Mouse (Mus musculus) midbrain, embryonic 13.5 days (tissue): ENCODE results near the gene Myo1d. TPM values are rescaled to one million over a fixed set of nuclear protein-coding genes. Genes with fewer than 3 reads are reported as not detected.
A peak's percentile ranks its signal among the peaks of the same experiment; 100 is the strongest.

Source experiments
- ATAC-seq: fragments of 200-750 bp; cut with Nextera tagmentation; 2 replicates; pipeline ENCODE4 v1.8.0; 2017; ENCODE audit warnings: mild to moderate bottlenecking, moderate TSS enrichment, moderate library complexity
- H3K27ac ChIP-seq: fragments of 300-500 bp; sonication (generic); 2 replicates; pipeline ENCODE4 v1.5.1; 2015; ENCODE audit warnings: inconsistent platforms, mild to moderate bottlenecking, moderate library complexity
- H3K27me3 ChIP-seq: fragments of 300-500 bp; sonication (generic); 2 replicates; pipeline ENCODE4 v1.6.1; 2015; ENCODE audit warnings: mild to moderate bottlenecking, inconsistent platforms
- H3K36me3 ChIP-seq: fragments of 300-500 bp; sonication (generic); 2 replicates; pipeline ENCODE4 v1.6.1; 2015; ENCODE audit warnings: mild to moderate bottlenecking, inconsistent platforms
- H3K4me1 ChIP-seq: fragments of 300-500 bp; sonication (generic); replicated peaks from 2 replicates; pipeline ENCODE4 v1.6.1; 2015; ENCODE audit warnings: inconsistent platforms
- H3K4me2 ChIP-seq: fragments of 300-500 bp; sonication (generic); replicated peaks from 2 replicates; pipeline ENCODE4 v1.6.1; 2015; ENCODE audit warnings: moderate library complexity, mild to moderate bottlenecking, inconsistent platforms
- H3K4me3 ChIP-seq: fragments of 300-500 bp; sonication (generic); replicated peaks from 2 replicates; pipeline ENCODE4 v1.5.1; 2015; ENCODE audit warnings: mild to moderate bottlenecking, inconsistent platforms
- H3K9ac ChIP-seq: fragments of 300-500 bp; sonication (generic); replicated peaks from 2 replicates; pipeline ENCODE4 v1.6.1; 2015; ENCODE audit warnings: mild to moderate bottlenecking, inconsistent platforms
- H3K9me3 ChIP-seq: fragments of 300-500 bp; sonication (generic); 2 replicates; pipeline ENCODE4 v1.6.1; 2016; ENCODE audit warnings: mild to moderate bottlenecking, inconsistent platforms
- WGBS: fragments of 180-500 bp; shearing (Covaris S2); methylation state at CpG from one replicate; pipeline ENCODE4 v1.1.7; 2015; 5-methylcytosine and 5-hydroxymethylcytosine counted together
- polyA plus RNA-seq: library from polyadenylated mRNA; unstranded; fragments of >200 nt; fragmentation: Nextera tagmentation; extraction: Ambion mirVana; gene quantifications from 2 replicates; pipeline ENCODE4 v1.2.1, GENCODE M21; 2015

Gene Myo1d
- polyA plus RNA-seq, 1 experiment from 2014 or later: 2.1 TPM

GRCm38 (mm10) chr11:80799979-80800378 lies 20.2 kb upstream of the Myo1d start:
- WGBS: 43% methylated on average over 3 of the region's 3 CpGs

DNA sequence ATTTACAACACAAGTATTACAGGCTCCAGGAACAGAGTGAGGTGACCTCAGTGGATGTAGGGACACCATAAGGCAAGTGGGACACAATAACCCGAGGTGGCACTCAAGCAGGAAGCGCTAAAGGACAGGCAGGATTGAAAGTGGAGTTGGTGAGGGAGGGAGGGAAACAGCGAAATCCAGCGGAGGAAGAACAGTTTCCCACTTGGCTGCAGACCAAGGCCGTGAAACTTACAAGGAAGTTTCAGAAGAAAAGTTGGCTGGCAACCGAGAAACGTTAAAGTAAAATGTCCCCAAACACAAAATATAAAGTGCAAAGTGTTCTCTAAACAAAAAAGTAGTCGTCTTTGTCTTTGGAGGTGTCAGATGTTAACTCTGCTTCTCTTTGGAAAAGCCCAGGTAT lies 15.6 kb upstream of the Myo1d start:
- Histone ChIP-seq H3K4me1 (no peaks in the 10 kb centered on the region), H3K4me2 (no peak overlapping the region), H3K36me3 (no peaks in the 10 kb centered on the region), H3K27ac (no peak overlapping the region), H3K4me3 (no peak overlapping the region), H3K9me3 (no peaks in the 10 kb centered on the region), H3K9ac (no peak overlapping the region), H3K27me3 (no peaks in the 10 kb centered on the region)
- no peak for ATAC-seq
- 82% methylated on average over 8 of the region's 8 CpGs for WGBS

More at GRCm38 (mm10) chr11:80799979-80800378, 20.2 kb upstream of the Myo1d start:
- no peak overlapping the region for H3K4me2 ChIP-seq
- H3K27me3 ChIP-seq: no peaks in the 10 kb centered on the region
- H3K4me3 ChIP-seq: no peak overlapping the region
- no peaks in the 10 kb centered on the region for H3K4me1 ChIP-seq
- ATAC-seq: no peak
- no peak overlapping the region for H3K9ac ChIP-seq
- H3K27ac ChIP-seq: no peak overlapping the region
- no peaks in the 10 kb centered on the region for H3K36me3 ChIP-seq
- no peaks in the 10 kb centered on the region for H3K9me3 ChIP-seq

DNA sequence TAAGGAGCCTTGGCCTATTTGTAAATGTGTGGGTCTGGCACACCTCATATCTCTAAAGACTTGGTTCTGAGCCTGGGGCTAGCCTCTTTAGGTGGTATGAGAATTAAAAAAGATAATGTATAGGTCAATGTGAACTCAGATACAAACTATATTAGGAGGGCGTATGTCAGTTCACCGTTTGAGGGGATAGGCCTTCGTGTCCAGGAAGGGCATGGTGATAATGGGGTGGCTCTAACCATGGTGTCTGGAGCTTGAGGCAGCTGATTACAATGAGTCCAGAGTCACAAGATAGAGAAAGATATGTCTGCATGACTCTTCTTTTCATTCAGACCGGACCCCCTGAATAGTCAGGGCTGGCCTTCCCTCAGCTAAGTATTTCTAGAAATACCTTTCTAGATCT lies 14.5 kb upstream of the Myo1d start:
- Histone ChIP-seq H3K4me3 (no peak overlapping the region), H3K4me2 (no peak overlapping the region), H3K27me3 (no peaks in the 10 kb centered on the region), H3K9ac (no peak overlapping the region), H3K4me1 (no peaks in the 10 kb centered on the region), H3K9me3 (no peaks in the 10 kb centered on the region), H3K36me3 (no peaks in the 10 kb centered on the region), H3K27ac (no peak overlapping the region)
- 87% methylated on average over 4 of the region's 4 CpGs for WGBS
- no peak for ATAC-seq

GRCm38 (mm10) chr11:80793386-80793785 lies 13.6 kb upstream of the Myo1d start:
- 89% methylated on average over 4 of the region's 4 CpGs for WGBS
- no peak overlapping the region for H3K27ac ChIP-seq
- no peaks in the 10 kb centered on the region for H3K4me1 ChIP-seq
- H3K36me3 ChIP-seq: no peaks in the 10 kb centered on the region
- H3K9ac ChIP-seq: no peak overlapping the region
- H3K27me3 ChIP-seq: no peaks in the 10 kb centered on the region
- H3K9me3 ChIP-seq: no peaks in the 10 kb centered on the region
- no peak overlapping the region for H3K4me2 ChIP-seq
- no peak overlapping the region for H3K4me3 ChIP-seq
- no peak for ATAC-seq

DNA sequence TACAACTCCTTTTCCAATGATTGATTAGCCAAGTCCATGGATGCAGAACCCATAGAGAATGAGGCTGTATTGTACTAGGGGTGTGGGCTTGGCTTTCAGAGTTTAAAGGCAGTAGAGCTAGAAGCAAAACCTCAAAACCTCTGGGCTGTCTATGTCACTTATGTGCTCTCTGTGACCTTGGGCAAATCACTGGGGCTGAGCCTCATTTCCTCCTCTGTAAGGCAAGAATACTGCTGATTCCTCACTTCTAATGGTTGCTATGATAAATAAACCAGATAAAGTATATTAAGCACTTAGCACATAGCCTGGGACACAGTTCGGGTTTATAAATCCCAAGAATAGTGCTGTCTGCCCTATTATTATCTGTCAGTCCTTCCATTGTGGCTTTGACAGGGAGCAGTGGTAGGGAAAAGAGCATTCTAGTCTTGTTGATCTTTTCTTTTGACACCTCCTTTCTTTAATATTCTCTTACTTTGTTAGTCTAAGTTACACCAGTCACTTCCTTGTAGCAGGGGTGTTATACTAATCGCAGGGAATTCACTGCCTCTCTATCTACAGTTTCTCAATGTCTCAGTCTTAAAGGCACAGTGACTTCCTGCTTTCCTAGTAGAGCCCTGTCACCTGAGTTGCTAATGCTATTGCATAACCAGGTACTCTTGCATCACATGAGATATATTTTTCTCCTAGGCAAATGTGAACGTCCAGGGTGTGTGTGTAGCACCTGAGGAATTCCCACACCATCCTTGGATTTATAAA lies 12.0 kb upstream of the Myo1d start:
- H3K9me3 ChIP-seq: no peaks in the 10 kb centered on the region
- ATAC-seq: no peak
- H3K4me1 ChIP-seq: no peaks in the 10 kb centered on the region
- H3K27me3 ChIP-seq: no peaks in the 10 kb centered on the region
- no peak overlapping the region for H3K27ac ChIP-seq
- 80% methylated on average over 3 of the region's 3 CpGs for WGBS
- no peak overlapping the region for H3K9ac ChIP-seq
- no peak overlapping the region for H3K4me3 ChIP-seq
- H3K4me2 ChIP-seq: no peak overlapping the region
- H3K36me3 ChIP-seq: no peaks in the 10 kb centered on the region

- 62% methylated on average over 3 of the region's 3 CpGs for WGBS
- Histone ChIP-seq H3K36me3 (no peaks in the 10 kb centered on the region), H3K4me3 (no peak overlapping the region), H3K9ac (no peak overlapping the region), H3K27me3 (no peaks in the 10 kb centered on the region), H3K4me2 (no peak overlapping the region), H3K9me3 (no peaks in the 10 kb centered on the region), H3K4me1 (no peaks in the 10 kb centered on the region), H3K27ac (no peak overlapping the region)
- ATAC-seq: no peak
Measured at GRCm38 (mm10) chr11:80790413-80790812, 10.6 kb upstream of the Myo1d start.

DNA sequence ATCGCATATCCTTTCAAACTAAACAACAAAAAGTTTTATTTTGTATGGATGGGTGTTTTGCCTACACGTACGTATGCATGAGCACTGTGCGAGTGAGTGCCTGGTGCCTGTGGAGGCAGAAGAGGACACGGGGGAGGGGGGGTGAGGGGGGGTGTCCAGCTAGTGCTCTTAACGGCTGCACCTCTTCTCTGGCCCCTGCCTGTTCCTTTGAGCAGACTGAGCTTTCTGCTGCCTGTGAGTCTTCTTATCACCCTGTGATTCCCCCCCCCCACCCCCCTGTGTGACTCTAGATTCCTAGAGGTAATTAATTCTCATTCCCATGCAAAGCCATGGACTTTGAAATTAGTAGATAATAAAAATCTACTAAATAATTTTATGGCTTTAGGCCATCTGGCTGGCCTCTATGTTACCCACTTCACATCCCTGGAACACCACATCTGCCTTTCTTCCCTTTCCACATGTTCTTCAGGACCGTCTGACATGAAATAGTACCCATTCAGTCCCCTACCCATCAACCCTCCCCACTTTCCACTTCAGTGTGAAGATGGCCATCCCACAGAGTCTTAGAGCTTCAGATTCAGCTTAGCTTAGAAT lies 9.9 kb upstream of the Myo1d start:
- H3K27ac ChIP-seq: no peak overlapping the region
- no peak overlapping the region for H3K4me3 ChIP-seq
- H3K4me2 ChIP-seq: no peak overlapping the region
- no peaks in the 10 kb centered on the region for H3K36me3 ChIP-seq
- H3K9me3 ChIP-seq: no peaks in the 10 kb centered on the region
- no peaks in the 10 kb centered on the region for H3K4me1 ChIP-seq
- no peaks in the 10 kb centered on the region for H3K27me3 ChIP-seq
- no peak overlapping the region for H3K9ac ChIP-seq
- no peak for ATAC-seq
- WGBS: 69% methylated on average over 7 of the region's 7 CpGs

GRCm38 (mm10) chr11:80785672-80786071 lies 5.8 kb upstream of the Myo1d start:
- ATAC-seq: no peak
- H3K27me3 ChIP-seq: no peaks in the 10 kb centered on the region
- H3K27ac ChIP-seq: no peak overlapping the region
- no peaks in the 10 kb centered on the region for H3K4me1 ChIP-seq
- H3K4me3 ChIP-seq: no peak overlapping the region
- H3K9ac ChIP-seq: no peak overlapping the region
- H3K4me2 ChIP-seq: no peak overlapping the region
- H3K9me3 ChIP-seq: no peaks in the 10 kb centered on the region
- 88% methylated on average over 5 of the region's 5 CpGs for WGBS
- no peaks in the 10 kb centered on the region for H3K36me3 ChIP-seq

DNA sequence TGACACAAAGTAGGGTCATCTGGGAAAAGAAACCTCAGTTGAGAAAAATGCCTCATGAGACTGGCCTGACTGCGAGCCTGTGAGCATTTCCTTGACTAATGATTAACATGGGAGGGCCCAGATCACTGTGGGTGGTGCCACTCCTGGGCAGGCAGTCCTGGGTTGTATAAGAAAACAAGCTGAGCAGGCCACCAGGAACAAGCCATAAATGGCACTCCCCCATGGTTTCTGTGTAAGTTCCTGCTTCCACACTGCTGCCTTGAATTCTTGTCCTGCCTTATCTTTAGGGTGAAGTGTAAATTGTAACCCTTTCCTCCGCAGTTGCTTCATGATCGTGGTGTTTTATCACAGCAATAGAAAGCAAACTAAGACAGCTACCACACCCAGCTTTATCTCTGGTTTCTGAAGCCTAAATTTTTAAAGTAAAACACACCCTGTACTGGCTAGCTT lies 4.5 kb upstream of the Myo1d start:
- H3K9me3 ChIP-seq: no peaks in the 10 kb centered on the region
- 73% methylated on average over 3 of the region's 3 CpGs for WGBS

GRCm38 (mm10) chr11:80783460-80783859 lies 3.6 kb upstream of the Myo1d start:
- Histone ChIP-seq H3K36me3 (no peaks in the 10 kb centered on the region), H3K4me1 (peaks cover 6% of the 10 kb centered on the region), H3K9me3 (no peaks in the 10 kb centered on the region), H3K27me3 (peaks cover 8% of the 10 kb centered on the region), H3K27ac (no peak overlapping the region), H3K4me2 (no peak overlapping the region), H3K9ac (no peak overlapping the region), H3K4me3 (no peak overlapping the region)
- WGBS: 88% methylated on average over 7 of the region's 7 CpGs
- ATAC-seq: no peak

More for the DNA sequence above, 4.5 kb upstream of the Myo1d start:
- Histone ChIP-seq H3K27ac (no peak overlapping the region), H3K9ac (no peak overlapping the region), H3K4me1 (peaks cover 2% of the 10 kb centered on the region), H3K4me3 (no peak overlapping the region), H3K36me3 (no peaks in the 10 kb centered on the region), H3K4me2 (no peak overlapping the region), H3K27me3 (peaks cover 2% of the 10 kb centered on the region)
- ATAC-seq: no peak

DNA sequence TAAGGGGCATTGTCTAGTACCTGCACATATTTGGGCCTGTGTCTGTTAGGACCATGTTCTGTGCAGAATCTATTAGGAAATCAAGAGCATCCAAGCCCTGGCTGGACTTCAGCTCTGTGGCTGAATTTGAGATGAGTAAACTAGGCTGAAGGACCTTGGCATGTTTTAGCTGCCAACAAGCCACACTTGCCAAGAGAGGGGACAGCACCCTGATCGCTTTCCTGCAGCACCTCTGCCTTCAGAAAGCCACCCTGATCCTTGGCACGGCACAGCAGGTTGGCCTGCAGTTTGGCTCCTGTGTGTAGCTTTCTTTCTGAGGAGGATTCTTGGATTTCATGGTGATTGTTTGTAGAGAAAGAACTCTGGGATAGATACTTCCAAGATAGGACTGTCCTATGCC lies 1.7 kb upstream of the Myo1d start:
- 96% methylated on average over 2 of the region's 2 CpGs for WGBS
- Histone ChIP-seq H3K9me3 (no peaks in the 10 kb centered on the region), H3K4me1 (peaks cover 6% of the 10 kb centered on the region), H3K4me3 (no peak overlapping the region), H3K4me2 (no peak overlapping the region), H3K27ac (no peak overlapping the region), H3K36me3 (no peaks in the 10 kb centered on the region), H3K9ac (no peak overlapping the region), H3K27me3 (peaks cover 14% of the 10 kb centered on the region)
- ATAC-seq: no peak

DNA sequence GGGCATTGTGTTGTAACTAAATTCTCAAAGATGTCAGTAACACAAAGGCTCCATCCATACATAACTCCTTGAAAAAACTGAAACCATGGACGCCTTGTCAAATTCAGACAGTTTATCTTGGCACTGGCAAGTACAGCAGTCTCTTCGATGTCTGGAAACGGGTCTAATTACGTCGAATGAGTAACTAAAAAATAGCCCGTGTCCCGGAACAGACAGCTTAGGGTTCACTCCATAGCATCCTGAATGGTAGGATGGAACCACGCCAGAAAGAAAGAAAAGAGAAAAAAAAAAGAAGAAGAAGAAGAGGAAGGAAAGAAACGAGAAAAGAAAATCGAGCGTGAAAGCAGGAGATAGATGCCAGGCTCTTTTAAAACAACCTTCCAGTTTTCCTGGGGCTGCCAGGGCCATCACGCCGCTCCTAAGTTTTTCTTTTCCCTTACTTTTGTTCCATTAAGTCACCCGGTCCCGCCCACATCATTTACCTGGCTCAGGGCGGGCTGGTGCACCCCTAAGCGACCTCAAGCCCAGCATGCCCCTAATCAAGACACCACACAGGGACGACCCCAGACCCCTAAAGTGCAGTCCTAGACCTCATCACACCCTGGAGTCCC lies 804 bp downstream of the Myo1d start:
- Histone ChIP-seq H3K4me1 (peaks cover 6% of the 10 kb centered on the region), H3K36me3 (no peaks in the 10 kb centered on the region), H3K27me3 (peaks cover 14% of the 10 kb centered on the region), H3K27ac (no peak overlapping the region), H3K9ac (peak overlapping the region; percentile 70), H3K4me2 (peak overlapping the region; percentile 86), H3K9me3 (no peaks in the 10 kb centered on the region), H3K4me3 (peak overlapping the region; percentile 68)
- 8% methylated on average over 18 of the region's 18 CpGs for WGBS
- no peak for ATAC-seq
